Mouse (Mus musculus) T-helper 17 cell (primary cell): ENCODE measurements at regions not wholly inside any gene's neighbourhood (a gene's known extent, or its start where the extent isn't known, plus 50 kb on each side); places are given as distances from the start of the nearest gene placed in this dataset.
"Not testable (repeated sequence)": the region's sequence is repeated elsewhere in the genome, so short reads cannot be mapped to it uniquely, and the experiment has no call there.

Source experiments
- in situ Hi-C, 2 experiments: fragments of 300-600 bp; cut with MboI, MseI; formaldehyde crosslinking; loops; 1 replicate in 1 of 2; 2 replicates in 1 of 2; pipeline ENCODE4 v1.15.1; 2025; ENCODE audit warnings: high pct_unique_total_duplicates in 2 of 2

GRCm38 (mm10) chr4:22699561-22699960, 211.4 kb upstream of the Pou3f2 start:
- in situ Hi-C loops = no loop called here

- in situ Hi-C loops = no loop called here
These were observed 179.7 kb upstream of the Pou3f2 start for GRCm38 (mm10) chr4:22667733-22668381.

- in situ Hi-C loops = loop anchor here in 1 of 2 experiments (10.0 kb wide), 1 partner anchor 951 kb away; no protein-coding TSS in a partner anchor
These were observed 157.4 kb upstream of the Pou3f2 start for GRCm38 (mm10) chr4:22645616-22646015.

GRCm38 (mm10) chr4:22608922-22609321, 120.8 kb upstream of the Pou3f2 start:
- in situ Hi-C loops = no loop called here

DNA sequence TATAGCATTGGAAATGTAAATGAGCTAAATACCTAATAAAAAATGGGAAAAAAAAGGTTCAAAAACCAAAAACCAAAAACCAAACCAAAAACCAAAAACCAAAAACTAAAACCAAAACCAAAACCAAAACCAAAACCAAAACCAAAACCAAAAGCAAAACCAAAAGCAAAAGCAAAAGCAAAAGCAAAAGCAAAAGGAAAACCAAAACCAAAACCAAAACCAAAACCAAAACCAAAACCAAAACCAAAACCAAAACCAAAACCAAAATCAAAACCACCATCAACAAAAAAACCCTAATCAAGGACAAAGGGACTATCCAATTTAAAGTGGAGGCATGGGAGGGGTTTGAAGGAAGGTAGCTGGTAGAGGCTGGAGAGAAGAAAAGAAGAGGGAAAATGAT, 114.0 kb upstream of the Pou3f2 start:
- in situ Hi-C loops = not testable (repeated sequence)

- in situ Hi-C loops = no loop called here
These were observed 99.0 kb upstream of the Pou3f2 start for GRCm38 (mm10) chr4:22587162-22587561.

GRCm38 (mm10) chr4:22565959-22566358, 77.8 kb upstream of the Pou3f2 start:
- in situ Hi-C loops = no loop called here

GRCm38 (mm10) chr4:22564532-22564931, 76.4 kb upstream of the Pou3f2 start:
- in situ Hi-C loops = no loop called here
